Mouse (Mus musculus) leukemia stem cell, adult 10-12 weeks (primary cell): ENCODE results near the gene Fgf16. TPM values are rescaled to one million over a fixed set of nuclear protein-coding genes. Genes with fewer than 3 reads are reported as not detected.

Experiments
- polyA plus RNA-seq: library from polyadenylated mRNA; stranded (reverse); fragments of >175 nt; gene quantifications from 2 replicates; pipeline ENCODE4 v1.2.3, GENCODE M21; 2012; ENCODE audit warnings: low replicate concordance

Gene Fgf16
- not detected in 2 replicates for polyA plus RNA-seq

GRCm38 (mm10) chrX:105764162-105765004 lies at the start of gene Fgf16:
Fgf16 (plus strand) TSS chrX:105764279.

Other genes with a start within 250 kb of the Fgf16 start
- 4.9 and 21.2 TPM in 2 replicates for gene Atrx, start 165.1 kb downstream of the Fgf16 start, polyA plus RNA-seq
- 3.3 and 3.6 TPM in 2 replicates for gene Magt1, start 247.6 kb downstream of the Fgf16 start, polyA plus RNA-seq